Mouse (Mus musculus) myocyte (in vitro differentiated cells): ENCODE measurements around the gene Numb. TPM values are rescaled to one million over a fixed set of nuclear protein-coding genes. Genes with fewer than 3 reads are reported as not detected.

Experiments
- H3K27me3 ChIP-seq: one replicate; pipeline ENCODE4 v1.6.1; 2011; ENCODE audit not compliant: control insufficient read depth, insufficient read depth, insufficient read length
- H3K36me3 ChIP-seq: one replicate; pipeline ENCODE4 v1.6.1; 2011; ENCODE audit not compliant: control insufficient read depth, insufficient read depth
- H3K4me2 ChIP-seq: one replicate; pipeline ENCODE4 v1.6.1; 2011; ENCODE audit warnings: low read depth, control low read depth
- H3K4me3 ChIP-seq: one replicate; pipeline ENCODE4 v1.5.1; 2011; ENCODE audit warnings: mild to moderate bottlenecking, control low read depth, moderate library complexity
- H3K79me2 ChIP-seq: one replicate; pipeline ENCODE4 v1.6.1; 2011; ENCODE audit not compliant: control insufficient read depth, insufficient read depth
- H3ac ChIP-seq: one replicate; pipeline ENCODE4 v1.6.1; 2011; ENCODE audit not compliant: control insufficient read depth, insufficient read length
- CEBPB ChIP-seq: IDR thresholded peaks from 2 replicates; pipeline ENCODE4 v1.6.1; 2011; ENCODE audit warnings: mild to moderate bottlenecking, moderate library complexity; ENCODE audit not compliant: poor library complexity, insufficient read depth, severe bottlenecking
- E2F4 ChIP-seq: IDR thresholded peaks from one replicate; pipeline ENCODE4 v1.6.1; 2011; ENCODE audit warnings: mild to moderate bottlenecking, control low read depth, moderate library complexity; ENCODE audit not compliant: insufficient read depth
- MAX ChIP-seq: IDR thresholded peaks from one replicate; pipeline ENCODE4 v1.6.1; 2011; ENCODE audit warnings: low read depth, mild to moderate bottlenecking, control low read depth
- MYOD1 ChIP-seq, 3 experiments: IDR thresholded peaks; one replicate each; pipeline ENCODE4 v1.6.1; 2011; ENCODE audit warnings: control low read depth in 2 of 3, low read depth in 2 of 3, mild to moderate bottlenecking in 2 of 3, moderate library complexity in 1 of 3; ENCODE audit not compliant: insufficient read length in 2 of 3, control insufficient read depth in 1 of 3
- MYOG ChIP-seq, 3 experiments: IDR thresholded peaks; one replicate each; pipeline ENCODE4 v1.6.1; 2011; ENCODE audit warnings: control low read depth in 2 of 3, low read depth in 2 of 3, mild to moderate bottlenecking in 2 of 3; ENCODE audit not compliant: insufficient read length in 2 of 3, control insufficient read depth in 1 of 3, insufficient read depth in 1 of 3
- POLR2A ChIP-seq: IDR thresholded peaks from one replicate; pipeline ENCODE4 v1.6.1; 2011; ENCODE audit warnings: low read depth, mild to moderate bottlenecking, control low read depth, moderate library complexity; ENCODE audit not compliant: insufficient read length
- POLR2AphosphoS2 ChIP-seq: IDR thresholded peaks from one replicate; pipeline ENCODE4 v1.6.1; 2011; ENCODE audit warnings: low read depth, control low read depth; ENCODE audit not compliant: insufficient read length
- REST ChIP-seq: IDR thresholded peaks from one replicate; pipeline ENCODE4 v1.6.1; 2011; ENCODE audit warnings: mild to moderate bottlenecking, control low read depth, moderate library complexity; ENCODE audit not compliant: insufficient read depth, insufficient read length
- SRF ChIP-seq: IDR thresholded peaks from one replicate; pipeline ENCODE4 v1.6.1; 2011; ENCODE audit warnings: low read depth; ENCODE audit not compliant: control insufficient read depth, insufficient read length
- TCF12 ChIP-seq: IDR thresholded peaks from one replicate; pipeline ENCODE4 v1.6.1; 2011; ENCODE audit warnings: mild to moderate bottlenecking, control low read depth; ENCODE audit not compliant: poor library complexity, insufficient read depth, severe bottlenecking
- TCF3 ChIP-seq: IDR thresholded peaks from one replicate; pipeline ENCODE4 v1.6.1; 2011; ENCODE audit warnings: low read depth, control low read depth; ENCODE audit not compliant: insufficient read length
- USF1 ChIP-seq: IDR thresholded peaks from one replicate; pipeline ENCODE4 v1.6.1; 2011; ENCODE audit warnings: low read depth, mild to moderate bottlenecking, control low read depth, moderate library complexity
- polyA plus RNA-seq: library from polyadenylated mRNA; unstranded; fragments of >200 nt; fragmentation: generic; extraction: Trizol; gene quantifications from one replicate; pipeline ENCODE4 v1.2.1, GENCODE M21; 2012; ENCODE audit warnings: missing spikeins

Numb gene
- polyA plus RNA-seq, 1 experiment = 10.0 TPM

DNA sequence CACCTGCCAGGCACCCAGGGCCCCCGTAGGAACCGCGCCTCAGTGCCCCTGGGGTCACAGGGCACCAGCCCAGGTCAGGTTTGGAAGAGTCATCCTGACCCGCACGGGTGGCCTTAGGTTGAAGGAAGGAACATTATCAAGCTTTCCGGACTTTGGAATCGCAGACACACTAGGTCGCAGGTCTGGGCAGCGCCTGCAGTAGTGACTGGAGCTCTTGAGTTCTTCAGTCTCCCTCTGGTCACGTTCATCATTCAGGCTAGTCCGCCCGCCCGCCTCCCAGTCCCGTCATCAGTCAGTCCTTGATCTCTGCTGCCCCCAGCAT, 157.7 kb downstream of the Numb start:
- TF ChIP-seq CEBPB (no peak), MYOG (IDR thresholded peaks at IDR 0.05; ENCODE audit: control insufficient read depth in 1 of 3, insufficient read depth in 1 of 3, insufficient read length in 2 of 3, low read depth in 2 of 3) (peak in 1 of 3 experiments; percentile 22), POLR2AphosphoS2 (no peak), REST (no peak), TCF12 (no peak), MYOD1 (IDR thresholded peaks at IDR 0.05; ENCODE audit: control insufficient read depth in 1 of 3, insufficient read length in 2 of 3, low read depth in 2 of 3) (peak in 1 of 3 experiments; percentile 2), SRF (no peak), USF1 (no peak)
- no peak overlapping the region for H3K4me3 ChIP-seq

DNA sequence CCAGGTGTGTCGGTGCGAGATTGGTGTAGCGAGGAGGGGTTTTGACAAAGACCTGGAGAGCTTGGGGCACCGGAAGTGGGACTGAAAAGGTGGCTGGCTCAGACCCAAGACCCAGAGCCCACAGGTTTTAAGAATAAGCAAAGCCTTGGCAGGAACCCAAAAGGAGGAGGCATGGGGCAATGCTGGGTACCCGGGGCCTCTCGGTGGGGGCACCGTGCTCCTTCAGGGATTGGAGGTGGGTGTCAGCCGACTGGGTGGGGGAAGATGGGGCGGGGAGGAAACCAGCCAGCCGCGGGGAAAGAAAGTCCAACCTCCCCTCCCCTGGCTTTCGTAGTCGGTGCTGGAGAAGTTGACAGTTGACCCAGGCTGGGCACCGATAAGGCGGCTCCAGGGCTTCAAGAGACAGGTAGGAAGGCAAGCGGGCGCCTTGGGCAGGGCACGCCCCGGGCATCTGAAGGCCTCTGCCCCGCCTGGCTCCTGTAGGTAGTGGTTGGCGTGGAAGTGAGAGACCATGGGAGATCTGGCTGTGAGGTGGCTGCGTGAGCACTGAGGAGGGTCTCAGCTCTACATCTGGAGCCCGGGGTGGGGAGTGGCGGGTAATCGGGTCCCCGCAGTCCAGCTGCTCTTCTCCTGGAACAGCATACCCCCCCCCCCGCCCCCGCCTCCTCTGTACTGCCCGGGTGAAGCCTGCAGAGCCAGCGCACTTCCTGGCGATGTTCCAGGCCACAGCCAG, 158.3 kb downstream of the Numb start, which contains the start of gene Papln:
Gene Papln, plus strand, starts transcription at position 324 of the 733 bp plus-strand sequence.
- no peak within 1 kb of the TSS for H3K4me3 ChIP-seq
- H3K4me2 ChIP-seq = peak within 1 kb of the TSS; percentile 18
- H3K79me2 ChIP-seq = no peaks in the 10 kb centered on the region
- no peaks in the 10 kb centered on the region for H3K36me3 ChIP-seq
- H3K27me3 ChIP-seq = no peaks in the 10 kb centered on the region
- H3ac ChIP-seq = no peak within 1 kb of the TSS
- TF ChIP-seq TCF3 (no peak), CEBPB (no peak), POLR2A (no peak), TCF12 (no peak), E2F4 (no peak), REST (no peak), POLR2AphosphoS2 (no peak), MAX (no peak), USF1 (no peak), SRF (no peak), MYOD1 (IDR thresholded peaks at IDR 0.05; ENCODE audit: control insufficient read depth in 1 of 3, insufficient read length in 2 of 3, low read depth in 2 of 3) (no peak), MYOG (IDR thresholded peaks at IDR 0.05; ENCODE audit: control insufficient read depth in 1 of 3, insufficient read depth in 1 of 3, insufficient read length in 2 of 3, low read depth in 2 of 3) (no peak)

More for the DNA sequence above, 157.7 kb downstream of the Numb start:
- H3K36me3 ChIP-seq = no peaks in the 10 kb centered on the region
- no peak overlapping the region for H3ac ChIP-seq
- peak overlapping the region; percentile 12 for H3K4me2 ChIP-seq
- no peaks in the 10 kb centered on the region for H3K79me2 ChIP-seq
- H3K27me3 ChIP-seq = no peaks in the 10 kb centered on the region

DNA sequence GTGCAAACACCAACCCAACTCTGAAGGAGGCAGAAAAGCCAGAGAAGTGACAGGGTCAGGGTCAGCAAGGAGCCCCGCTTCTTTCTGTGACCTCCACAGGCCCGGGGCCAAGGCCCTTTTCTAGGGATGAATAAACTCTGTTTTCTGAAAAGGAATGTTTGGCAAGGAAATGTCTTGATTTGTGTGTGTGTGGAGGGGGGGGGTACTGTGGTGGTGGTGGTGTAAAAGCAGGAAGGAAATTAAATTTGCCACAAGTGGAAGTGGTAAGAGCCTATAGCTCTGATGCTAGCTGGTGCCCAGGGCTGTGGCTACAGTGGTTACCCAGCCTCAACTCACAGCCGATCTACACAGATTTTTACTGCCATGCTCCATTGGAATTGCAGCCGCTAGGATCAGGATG, 159.0 kb downstream of the Numb start:
- H3K4me2 ChIP-seq = no peak overlapping the region
- TF ChIP-seq CEBPB (no peak), MAX (no peak), POLR2A (no peak), TCF3 (no peak), MYOD1 (IDR thresholded peaks at IDR 0.05; ENCODE audit: control insufficient read depth in 1 of 3, insufficient read length in 2 of 3, low read depth in 2 of 3) (no peak), POLR2AphosphoS2 (no peak)
- no peak overlapping the region for H3ac ChIP-seq
- H3K79me2 ChIP-seq = no peaks in the 10 kb centered on the region
- H3K36me3 ChIP-seq = no peaks in the 10 kb centered on the region
- no peaks in the 10 kb centered on the region for H3K27me3 ChIP-seq
- H3K4me3 ChIP-seq = no peak overlapping the region

DNA sequence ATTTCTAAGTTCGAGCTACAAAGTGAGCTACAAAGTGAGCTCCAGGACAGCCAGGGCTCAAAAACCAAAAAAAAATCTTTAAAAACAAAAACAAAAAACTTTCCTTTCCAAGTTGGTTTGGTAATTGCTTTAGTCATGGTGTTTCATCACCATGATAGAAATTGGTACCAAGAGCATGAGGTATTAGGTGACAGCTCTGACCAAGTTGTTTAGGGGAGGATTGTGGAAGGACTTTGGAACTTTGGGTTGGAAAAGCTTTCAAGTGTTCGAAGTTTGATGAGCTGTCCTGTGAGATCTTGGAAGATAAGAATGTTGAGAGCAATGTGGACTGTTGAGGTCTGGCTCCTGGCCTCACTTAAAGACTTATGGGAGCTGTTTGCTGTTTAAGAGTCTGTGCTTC, 161.5 kb downstream of the Numb start:
- TF ChIP-seq USF1 (no peak), TCF3 (no peak), POLR2AphosphoS2 (no peak), SRF (no peak), CEBPB (no peak), MYOD1 (IDR thresholded peaks at IDR 0.05; ENCODE audit: control insufficient read depth in 1 of 3, insufficient read length in 2 of 3, low read depth in 2 of 3) (no peak), POLR2A (no peak), E2F4 (no peak), TCF12 (no peak), MAX (no peak), REST (no peak), MYOG (IDR thresholded peaks at IDR 0.05; ENCODE audit: control insufficient read depth in 1 of 3, insufficient read depth in 1 of 3, insufficient read length in 2 of 3, low read depth in 2 of 3) (no peak)
- Histone ChIP-seq H3K27me3 (no peaks in the 10 kb centered on the region), H3K36me3 (no peaks in the 10 kb centered on the region), H3K79me2 (no peaks in the 10 kb centered on the region), H3K4me3 (no peak overlapping the region), H3ac (no peak overlapping the region), H3K4me2 (no peak overlapping the region)

DNA sequence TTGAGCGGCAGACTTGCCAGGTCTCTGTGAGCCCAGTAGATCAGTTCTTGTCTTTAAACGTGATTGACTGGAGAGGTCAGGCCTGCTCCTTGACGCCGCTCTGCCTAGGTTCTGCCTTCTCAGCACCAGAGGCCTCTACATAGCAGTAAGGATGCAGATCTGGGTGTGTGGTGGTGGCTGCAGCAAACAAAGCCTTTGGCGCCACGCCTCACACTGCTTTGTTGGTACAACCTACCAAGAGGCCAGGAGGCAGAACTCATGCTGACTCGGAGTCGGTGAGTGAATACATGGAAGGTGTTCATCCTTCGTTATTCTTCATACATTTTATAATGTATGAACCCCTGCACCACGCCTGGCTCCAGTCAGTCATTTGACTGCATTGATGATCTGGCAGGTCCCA, 163.0 kb downstream of the Numb start:
- Histone ChIP-seq H3K79me2 (no peaks in the 10 kb centered on the region), H3K4me2 (no peak overlapping the region), H3ac (no peak overlapping the region), H3K36me3 (no peaks in the 10 kb centered on the region), H3K4me3 (no peak overlapping the region), H3K27me3 (no peaks in the 10 kb centered on the region)
- TF ChIP-seq CEBPB (no peak), REST (no peak), MAX (no peak), POLR2A (no peak), TCF12 (no peak), POLR2AphosphoS2 (no peak), SRF (no peak), E2F4 (no peak), USF1 (no peak), MYOD1 (IDR thresholded peaks at IDR 0.05; ENCODE audit: control insufficient read depth in 1 of 3, insufficient read length in 2 of 3, low read depth in 2 of 3) (no peak), TCF3 (no peak), MYOG (IDR thresholded peaks at IDR 0.05; ENCODE audit: control insufficient read depth in 1 of 3, insufficient read depth in 1 of 3, insufficient read length in 2 of 3, low read depth in 2 of 3) (no peak)
